Mouse (Mus musculus) hindbrain, embryonic 11.5 days (tissue): ENCODE measurements around the gene Olfr1054. TPM values are rescaled to one million over a fixed set of nuclear protein-coding genes. Genes with fewer than 3 reads are reported as not detected.

ENCODE experiments used
- polyA plus RNA-seq: library from polyadenylated mRNA; unstranded; fragments of >200 nt; fragmentation: Nextera tagmentation; extraction: Ambion mirVana; gene quantifications from 2 replicates; pipeline ENCODE4 v1.2.1, GENCODE M21; 2014

The Olfr1054 gene
- polyA plus RNA-seq, 1 experiment from 2014 or later: not detected

Other genes with a start within 250 kb of the Olfr1054 start
- gene Olfr1037, start 248.0 kb downstream of the Olfr1054 start, polyA plus RNA-seq: not detected in 2 replicates
- not detected in 2 replicates for gene Olfr1039, start 199.5 kb downstream of the Olfr1054 start, polyA plus RNA-seq
- gene Olfr1040, start 188.7 kb downstream of the Olfr1054 start, polyA plus RNA-seq: not detected in 2 replicates
- not detected in 2 replicates for gene Olfr1042, start 173.6 kb downstream of the Olfr1054 start, polyA plus RNA-seq
- not detected in 2 replicates for gene Olfr1043, start 167.9 kb downstream of the Olfr1054 start, polyA plus RNA-seq
- gene Olfr1044, start 157.6 kb downstream of the Olfr1054 start, polyA plus RNA-seq: not detected in 2 replicates
- not detected in 2 replicates for gene Olfr52, start 149.8 kb downstream of the Olfr1054 start, polyA plus RNA-seq
- not detected in 2 replicates for gene Olfr1045, start 132.4 kb downstream of the Olfr1054 start, polyA plus RNA-seq
- gene Olfr1046, start 116.1 kb downstream of the Olfr1054 start, polyA plus RNA-seq: not detected in 2 replicates
- gene Olfr1047, start 104.0 kb downstream of the Olfr1054 start, polyA plus RNA-seq: not detected in 2 replicates
- not detected in 2 replicates for gene Olfr1048, start 95.1 kb downstream of the Olfr1054 start, polyA plus RNA-seq
- not detected in 2 replicates for gene Olfr1049, start 77.1 kb downstream of the Olfr1054 start, polyA plus RNA-seq
- not detected in 2 replicates for gene Olfr1051, start 56.3 kb downstream of the Olfr1054 start, polyA plus RNA-seq
- gene Olfr1052, start 43.0 kb downstream of the Olfr1054 start, polyA plus RNA-seq: not detected in 2 replicates
- gene Olfr1053, start 20.1 kb downstream of the Olfr1054 start, polyA plus RNA-seq: not detected in 2 replicates
- not detected in 2 replicates for gene Olfr1055, start 14.9 kb upstream of the Olfr1054 start, polyA plus RNA-seq
- gene Olfr1056, start 27.0 kb upstream of the Olfr1054 start, polyA plus RNA-seq: not detected in 2 replicates
- not detected in 2 replicates for gene Olfr1057, start 43.0 kb upstream of the Olfr1054 start, polyA plus RNA-seq
- not detected in 2 replicates for gene Olfr1058, start 53.1 kb upstream of the Olfr1054 start, polyA plus RNA-seq
- gene Olfr1061, start 78.6 kb upstream of the Olfr1054 start, polyA plus RNA-seq: not detected in 2 replicates
- not detected in 2 replicates for gene Olfr1062, start 91.3 kb upstream of the Olfr1054 start, polyA plus RNA-seq
- gene Olfr1065, start 115.2 kb upstream of the Olfr1054 start, polyA plus RNA-seq: not detected in 2 replicates
- not detected in 2 replicates for gene Olfr1066, start 120.8 kb upstream of the Olfr1054 start, polyA plus RNA-seq
- not detected in 2 replicates for gene Olfr228, start 152.0 kb upstream of the Olfr1054 start, polyA plus RNA-seq
- not detected in 2 replicates for gene Olfr1076, start 173.0 kb upstream of the Olfr1054 start, polyA plus RNA-seq
- not detected in 2 replicates for gene Olfr1079, start 207.0 kb upstream of the Olfr1054 start, polyA plus RNA-seq
- gene Olfr1080, start 222.8 kb upstream of the Olfr1054 start, polyA plus RNA-seq: not detected in 2 replicates